Mouse (Mus musculus): ENCODE measurements around the gene Dpf3. TPM values are rescaled to one million over a fixed set of nuclear protein-coding genes. Genes with fewer than 3 reads are reported as not detected.

Dpf3 gene
- polyA plus RNA-seq (2012; rRNA removed): 42.6 and 52.3 TPM in 2 replicates

DNA sequence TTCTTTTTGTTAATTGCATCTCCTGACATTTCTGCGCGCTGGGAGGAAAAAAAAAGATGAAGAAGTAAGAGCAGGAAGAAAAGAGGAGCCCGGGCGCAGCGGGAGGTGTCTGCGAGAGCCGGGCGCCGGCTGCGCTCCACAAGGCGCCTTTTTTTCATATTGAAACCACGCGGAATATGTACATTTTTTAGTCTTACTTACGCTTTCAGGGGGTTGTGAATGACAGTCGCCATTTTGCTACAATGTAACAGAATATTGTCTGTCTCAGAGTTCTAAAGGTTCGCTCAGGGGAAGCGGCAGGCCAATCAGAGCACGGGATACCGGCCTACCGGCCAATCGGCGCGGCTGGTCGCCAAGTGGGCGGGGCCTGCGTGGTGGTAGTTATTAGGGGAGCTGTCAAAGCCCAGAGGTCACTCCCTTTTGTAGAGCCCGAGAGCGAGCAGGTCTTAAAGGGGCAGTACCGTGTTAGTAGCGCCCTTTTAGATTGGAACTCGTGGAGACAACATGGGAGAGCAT, at the start of gene Dpf3:
TSS of gene Dpf3 (minus strand) at position 241 of the 516 bp plus-strand sequence.
- DNase-seq: peak; percentile 100
- TF ChIP-seq CTCF (IDR thresholded peaks at IDR 0.05; ENCODE audit: borderline replicate concordance, insufficient read depth, low read depth, low read length) (no peak), POLR2A (IDR thresholded peaks at IDR 0.05; ENCODE audit: borderline replicate concordance, insufficient read depth, low read length) (peak; percentile 79; the same call in 1 of the 2 replicates)
- H3K27ac ChIP-seq (ENCODE audit: insufficient read depth, low read length): peak within 1 kb of the TSS; percentile 67
- under 1% methylated on average over 31 of the region's 31 CpGs for WGBS
- H3K27me3 ChIP-seq (ENCODE audit: control insufficient read depth, insufficient read depth, low read length): no peaks in the 10 kb centered on the region
- no peaks in the 10 kb centered on the region for H3K4me1 ChIP-seq (ENCODE audit: control insufficient read depth, insufficient read depth, low read length)
- H3K4me3 ChIP-seq (replicated peaks; ENCODE audit: insufficient read depth, low read depth, low read length): peak within 1 kb of the TSS; percentile 87

- DNase-seq: no peak
- no peaks in the 10 kb centered on the region for H3K4me1 ChIP-seq (ENCODE audit: control insufficient read depth, insufficient read depth, low read length)
- H3K4me3 ChIP-seq (replicated peaks; ENCODE audit: insufficient read depth, low read depth, low read length): no peak overlapping the region
These were observed 48.5 kb upstream of the Dpf3 start for GRCm38 (mm10) chr12:83536039-83536438.

GRCm38 (mm10) chr12:83535428-83535827, 47.9 kb upstream of the Dpf3 start:
- no peak for DNase-seq
- 74% methylated on average over 11 of the region's 11 CpGs for WGBS
- no peak overlapping the region for H3K27ac ChIP-seq (ENCODE audit: insufficient read depth, low read length)
- H3K4me1 ChIP-seq (ENCODE audit: control insufficient read depth, insufficient read depth, low read length): no peaks in the 10 kb centered on the region
- TF ChIP-seq CTCF (IDR thresholded peaks at IDR 0.05; ENCODE audit: borderline replicate concordance, insufficient read depth, low read depth, low read length) (no peak), POLR2A (IDR thresholded peaks at IDR 0.05; ENCODE audit: borderline replicate concordance, insufficient read depth, low read length) (no peak)
- H3K27me3 ChIP-seq (ENCODE audit: control insufficient read depth, insufficient read depth, low read length): no peaks in the 10 kb centered on the region
- no peak overlapping the region for H3K4me3 ChIP-seq (replicated peaks; ENCODE audit: insufficient read depth, low read depth, low read length)

More at GRCm38 (mm10) chr12:83536039-83536438, 48.5 kb upstream of the Dpf3 start:
- no peak for TF ChIP-seq POLR2A (IDR thresholded peaks at IDR 0.05; ENCODE audit: borderline replicate concordance, insufficient read depth, low read length)
- TF ChIP-seq CTCF (IDR thresholded peaks at IDR 0.05; ENCODE audit: borderline replicate concordance, insufficient read depth, low read depth, low read length): no peak
- Histone ChIP-seq H3K27me3 (ENCODE audit: control insufficient read depth, insufficient read depth, low read length) (no peaks in the 10 kb centered on the region), H3K27ac (ENCODE audit: insufficient read depth, low read length) (no peak overlapping the region)
- 22% methylated on average over 9 of the region's 9 CpGs for WGBS

GRCm38 (mm10) chr12:83534190-83534589, 46.7 kb upstream of the Dpf3 start:
- H3K27me3 ChIP-seq (ENCODE audit: control insufficient read depth, insufficient read depth, low read length): no peaks in the 10 kb centered on the region
- no peaks in the 10 kb centered on the region for H3K4me1 ChIP-seq (ENCODE audit: control insufficient read depth, insufficient read depth, low read length)
- TF ChIP-seq CTCF (IDR thresholded peaks at IDR 0.05; ENCODE audit: borderline replicate concordance, insufficient read depth, low read depth, low read length): no peak
- TF ChIP-seq POLR2A (IDR thresholded peaks at IDR 0.05; ENCODE audit: borderline replicate concordance, insufficient read depth, low read length): no peak
- no peak overlapping the region for H3K27ac ChIP-seq (ENCODE audit: insufficient read depth, low read length)
- WGBS: 92% methylated on average over 3 of the region's 3 CpGs
- no peak overlapping the region for H3K4me3 ChIP-seq (replicated peaks; ENCODE audit: insufficient read depth, low read depth, low read length)
- no peak for DNase-seq

DNA sequence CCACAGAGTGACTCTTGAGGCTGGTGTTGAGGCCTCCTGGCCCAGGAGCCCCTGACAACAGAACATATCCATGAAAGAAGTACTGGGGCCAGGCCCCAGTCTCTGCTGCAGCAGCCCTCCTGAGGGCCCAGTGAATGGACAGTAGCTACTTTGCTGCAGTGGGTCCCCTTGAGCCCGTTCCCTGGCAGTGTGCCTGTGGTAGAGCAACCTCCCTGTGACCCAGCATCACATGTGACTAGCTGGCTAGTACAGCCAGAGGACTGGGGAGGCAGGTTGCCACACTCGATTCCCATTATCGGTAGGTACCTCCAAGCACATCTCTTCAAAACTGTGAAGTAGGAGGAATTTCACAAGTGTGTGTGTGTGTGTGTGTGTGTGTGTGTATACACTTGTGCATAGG, 45.5 kb upstream of the Dpf3 start:
- Histone ChIP-seq H3K4me1 (ENCODE audit: control insufficient read depth, insufficient read depth, low read length) (no peaks in the 10 kb centered on the region), H3K4me3 (replicated peaks; ENCODE audit: insufficient read depth, low read depth, low read length) (no peak overlapping the region), H3K27me3 (ENCODE audit: control insufficient read depth, insufficient read depth, low read length) (no peaks in the 10 kb centered on the region), H3K27ac (ENCODE audit: insufficient read depth, low read length) (no peak overlapping the region)
- 50% methylated on average over 3 of the region's 3 CpGs for WGBS
- DNase-seq: no peak
- TF ChIP-seq CTCF (IDR thresholded peaks at IDR 0.05; ENCODE audit: borderline replicate concordance, insufficient read depth, low read depth, low read length) (no peak), POLR2A (IDR thresholded peaks at IDR 0.05; ENCODE audit: borderline replicate concordance, insufficient read depth, low read length) (no peak)

DNA sequence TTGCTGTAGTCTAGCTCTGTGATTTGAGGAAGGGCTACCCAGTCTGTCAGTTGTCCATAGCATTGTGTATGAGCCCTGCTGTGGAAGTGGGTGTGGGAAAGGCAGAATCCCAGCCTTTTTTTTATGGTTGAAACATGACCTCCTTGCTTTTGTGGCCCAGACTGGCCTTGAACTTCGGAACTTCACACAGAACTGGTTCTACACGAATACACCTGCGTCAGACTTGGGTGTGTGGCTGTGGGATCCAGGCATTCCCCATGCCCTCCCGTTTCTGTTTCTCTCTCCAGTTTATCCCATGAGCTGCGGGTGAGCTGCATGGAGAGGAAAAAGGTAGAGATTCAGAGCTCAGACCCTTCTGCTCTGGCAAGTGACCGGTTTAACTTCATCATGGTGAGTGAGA, 44.5 kb upstream of the Dpf3 start:
- Histone ChIP-seq H3K4me1 (ENCODE audit: control insufficient read depth, insufficient read depth, low read length) (no peaks in the 10 kb centered on the region), H3K27ac (ENCODE audit: insufficient read depth, low read length) (no peak overlapping the region), H3K27me3 (ENCODE audit: control insufficient read depth, insufficient read depth, low read length) (no peaks in the 10 kb centered on the region), H3K4me3 (replicated peaks; ENCODE audit: insufficient read depth, low read depth, low read length) (no peak overlapping the region)
- 94% methylated on average over 6 of the region's 6 CpGs for WGBS
- no peak for TF ChIP-seq CTCF (IDR thresholded peaks at IDR 0.05; ENCODE audit: borderline replicate concordance, insufficient read depth, low read depth, low read length)
- TF ChIP-seq POLR2A (IDR thresholded peaks at IDR 0.05; ENCODE audit: borderline replicate concordance, insufficient read depth, low read length): no peak
- DNase-seq: no peak

GRCm38 (mm10) chr12:83528665-83529064, 41.1 kb upstream of the Dpf3 start:
- Histone ChIP-seq H3K27ac (ENCODE audit: insufficient read depth, low read length) (no peak overlapping the region), H3K27me3 (ENCODE audit: control insufficient read depth, insufficient read depth, low read length) (no peaks in the 10 kb centered on the region), H3K4me1 (ENCODE audit: control insufficient read depth, insufficient read depth, low read length) (peaks cover 11% of the 10 kb centered on the region), H3K4me3 (replicated peaks; ENCODE audit: insufficient read depth, low read depth, low read length) (no peak overlapping the region)
- 90% methylated on average over 5 of the region's 5 CpGs for WGBS
- DNase-seq: no peak
- no peak for TF ChIP-seq CTCF (IDR thresholded peaks at IDR 0.05; ENCODE audit: borderline replicate concordance, insufficient read depth, low read depth, low read length)

GRCm38 (mm10) chr12:83527816-83528215, 40.3 kb upstream of the Dpf3 start:
- no peaks in the 10 kb centered on the region for H3K27me3 ChIP-seq (ENCODE audit: control insufficient read depth, insufficient read depth, low read length)
- H3K4me1 ChIP-seq (ENCODE audit: control insufficient read depth, insufficient read depth, low read length): peaks cover 13% of the 10 kb centered on the region
- 62% methylated on average over 6 of the region's 6 CpGs for WGBS
- TF ChIP-seq POLR2A (IDR thresholded peaks at IDR 0.05; ENCODE audit: borderline replicate concordance, insufficient read depth, low read length) (no peak), CTCF (IDR thresholded peaks at IDR 0.05; ENCODE audit: borderline replicate concordance, insufficient read depth, low read depth, low read length) (no peak)
- H3K4me3 ChIP-seq (replicated peaks; ENCODE audit: insufficient read depth, low read depth, low read length): no peak overlapping the region
- no peak overlapping the region for H3K27ac ChIP-seq (ENCODE audit: insufficient read depth, low read length)
- DNase-seq: no peak

Measured in cerebellum, adult 2 months (tissue).